Mouse (Mus musculus): Measurements from ENCODE around the gene Nsf. TPM values are rescaled to one million over a fixed set of nuclear protein-coding genes. Genes with fewer than 3 reads are reported as not detected.
"Not testable (repeated sequence)": the region's sequence is repeated elsewhere in the genome, so short reads cannot be mapped to it uniquely, and the experiment has no call there.

Gene Nsf
- polyA plus RNA-seq (2012; ENCODE audit: insufficient read depth, low replicate concordance), result 9.3 and 11.2 TPM in 2 replicates

DNA sequence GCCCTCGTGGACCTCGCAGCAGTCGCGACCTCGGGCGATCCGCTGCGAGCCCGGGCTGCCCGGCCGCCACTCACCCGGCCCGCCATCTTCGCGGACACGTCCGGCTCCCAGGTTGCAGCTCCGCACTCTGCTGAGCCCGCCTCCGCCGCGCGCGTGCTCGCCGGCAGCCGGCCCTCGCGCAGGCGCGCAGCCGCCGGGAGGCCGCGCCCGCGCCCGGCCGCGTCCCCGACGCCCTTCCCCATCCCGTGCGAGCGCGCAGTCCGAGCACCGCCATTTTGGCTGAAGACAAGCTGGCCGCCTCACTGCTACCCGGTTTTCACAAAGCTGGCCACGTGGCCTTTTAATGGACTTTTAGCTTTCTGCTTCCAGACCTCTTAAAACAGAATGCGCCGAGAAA, at the start of gene Nsf:
TSS of gene Nsf (minus strand) at position 161 of the 397 bp plus-strand sequence.
- no peaks in the 10 kb centered on the region for H3K9me3 ChIP-seq
- peaks cover 26% of the 10 kb centered on the region for H3K36me3 ChIP-seq (replicated peaks; ENCODE audit: low read length)
- no peak for TF ChIP-seq FLI1 (IDR thresholded peaks at IDR 0.05; ENCODE audit: low read length)
- no peak for TF ChIP-seq GATA1 (IDR thresholded peaks at IDR 0.05; ENCODE audit: borderline replicate concordance, low read length)
- peak within 1 kb of the TSS; percentile 94 for H3K4me3 ChIP-seq (replicated peaks)
- peaks cover 64% of the 10 kb centered on the region for H3K4me1 ChIP-seq
- no peaks in the 10 kb centered on the region for H3K27me3 ChIP-seq (replicated peaks)

DNA sequence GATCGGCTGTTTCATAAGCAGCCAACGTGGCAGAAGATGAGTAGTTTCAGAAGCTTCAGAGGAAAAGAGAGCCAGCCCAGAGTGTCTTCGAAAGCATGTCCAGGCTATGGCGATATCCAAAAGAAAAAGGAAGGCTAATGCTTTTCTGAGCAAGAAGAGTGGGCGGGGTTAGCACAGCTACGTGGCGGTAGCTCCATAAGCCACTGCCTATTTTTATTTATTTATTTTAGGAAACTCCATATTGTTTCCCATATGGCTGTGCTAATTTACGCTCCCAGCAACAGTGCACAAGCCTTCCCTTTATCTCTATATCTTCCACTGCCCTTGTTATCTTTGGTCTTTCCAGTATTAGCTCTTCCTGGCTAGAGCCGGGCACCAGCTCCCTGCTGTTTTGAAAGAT, 49.5 kb upstream of the Nsf start:
- peaks cover 32% of the 10 kb centered on the region for H3K27me3 ChIP-seq (replicated peaks)
- H3K9me3 ChIP-seq, result no peaks in the 10 kb centered on the region
- peaks cover 52% of the 10 kb centered on the region for H3K4me1 ChIP-seq
- H3K4me3 ChIP-seq (replicated peaks), result no peak overlapping the region
- H3K36me3 ChIP-seq (replicated peaks; ENCODE audit: low read length), result no peaks in the 10 kb centered on the region
- TF ChIP-seq FLI1 (IDR thresholded peaks at IDR 0.05; ENCODE audit: low read length), result no peak
- TF ChIP-seq GATA1 (IDR thresholded peaks at IDR 0.05; ENCODE audit: borderline replicate concordance, low read length), result no peak

DNA sequence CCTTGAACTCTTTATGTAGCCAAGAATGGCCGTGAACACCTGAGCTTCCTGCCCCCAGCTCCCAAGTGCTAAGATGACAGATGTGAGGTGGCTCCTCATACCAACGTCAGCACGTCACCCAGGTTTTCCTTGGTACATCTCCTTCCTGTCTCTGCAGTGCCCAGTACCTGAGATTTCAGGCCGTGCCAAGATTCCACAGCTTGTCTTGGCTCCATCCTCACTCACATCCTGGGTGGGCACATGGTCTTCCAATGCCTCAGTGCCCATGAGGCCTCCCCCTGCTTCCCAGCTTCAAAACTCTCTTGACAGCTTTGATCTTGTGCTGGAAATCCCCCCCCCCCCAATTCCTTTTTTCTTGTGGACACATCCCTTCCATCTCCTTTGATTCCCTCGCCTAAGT, 48.3 kb upstream of the Nsf start:
- TF ChIP-seq GATA1 (IDR thresholded peaks at IDR 0.05; ENCODE audit: borderline replicate concordance, low read length), result no peak
- H3K4me3 ChIP-seq (replicated peaks), result peak overlapping the region; percentile 42
- H3K36me3 ChIP-seq (replicated peaks; ENCODE audit: low read length), result no peaks in the 10 kb centered on the region
- H3K9me3 ChIP-seq, result no peaks in the 10 kb centered on the region
- H3K4me1 ChIP-seq, result peaks cover 56% of the 10 kb centered on the region
- peaks cover 27% of the 10 kb centered on the region for H3K27me3 ChIP-seq (replicated peaks)

DNA sequence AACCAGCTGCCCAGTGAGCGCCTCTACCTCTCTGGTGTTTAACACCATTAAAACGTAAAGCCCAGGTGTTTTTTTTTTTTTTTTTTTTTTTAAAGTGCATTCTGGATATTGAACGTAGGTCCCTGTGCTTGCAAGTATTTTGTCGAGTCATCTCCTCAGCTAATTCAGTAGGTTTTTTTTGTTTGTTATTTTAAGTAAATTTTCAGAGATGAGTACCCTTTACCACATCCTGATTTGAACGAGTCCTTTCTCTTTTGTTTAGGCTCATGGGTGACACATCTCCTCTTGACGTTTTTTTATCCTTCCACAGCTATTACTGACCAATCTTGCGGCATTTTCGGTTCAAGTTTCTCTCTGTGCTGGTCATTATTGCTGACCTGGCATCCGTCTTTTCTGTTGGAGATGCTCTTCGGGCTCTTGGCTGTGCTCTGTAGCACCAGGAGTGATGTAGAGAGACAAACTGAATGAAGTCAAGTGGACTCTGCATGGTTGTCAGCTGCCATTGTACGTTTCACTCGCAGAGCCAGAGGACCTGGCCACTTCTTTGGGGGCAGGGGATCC, 47.6 kb upstream of the Nsf start:
- H3K9me3 ChIP-seq, result no peaks in the 10 kb centered on the region
- peaks cover 54% of the 10 kb centered on the region for H3K4me1 ChIP-seq
- TF ChIP-seq FLI1 (IDR thresholded peaks at IDR 0.05; ENCODE audit: low read length) (no peak), GATA1 (IDR thresholded peaks at IDR 0.05; ENCODE audit: borderline replicate concordance, low read length) (no peak)
- H3K4me3 ChIP-seq (replicated peaks), result peak overlapping the region; percentile 85
- peaks cover 20% of the 10 kb centered on the region for H3K27me3 ChIP-seq (replicated peaks)
- H3K36me3 ChIP-seq (replicated peaks; ENCODE audit: low read length), result no peaks in the 10 kb centered on the region

DNA sequence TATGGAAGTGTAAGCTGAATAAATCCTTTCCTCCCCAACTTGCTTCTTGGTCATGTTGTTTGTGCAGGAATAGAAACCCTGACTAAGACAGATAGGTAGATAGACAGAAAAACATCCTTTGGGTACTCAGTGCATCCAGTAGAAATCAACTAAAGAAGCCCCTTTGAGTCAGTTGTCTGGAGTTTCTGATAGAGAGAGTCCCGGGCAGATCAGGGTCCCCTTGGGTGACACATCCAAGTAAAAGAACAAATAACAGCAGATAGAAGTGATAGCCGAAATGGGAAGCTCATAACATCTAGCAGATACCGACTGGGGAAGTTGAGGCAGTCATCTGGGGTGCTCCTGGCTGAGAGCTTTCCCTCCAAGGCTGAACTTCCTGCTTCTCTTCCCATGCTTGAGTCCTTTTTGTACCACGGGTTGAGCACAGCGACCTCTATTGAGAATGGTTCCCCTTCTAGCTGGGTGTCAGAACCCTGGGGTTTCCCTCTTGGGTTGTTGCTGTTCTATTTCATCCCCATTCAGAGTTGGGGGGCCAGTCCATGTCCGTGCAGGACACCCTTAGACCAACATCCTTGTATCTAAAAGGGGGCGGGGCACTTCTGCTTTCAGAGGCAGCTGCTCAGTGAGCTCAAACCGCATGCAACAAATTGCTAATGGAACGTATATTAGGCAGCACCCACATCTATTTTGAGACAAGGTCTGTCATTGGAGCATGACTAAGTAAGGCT, 47.0 kb upstream of the Nsf start:
- Histone ChIP-seq H3K27me3 (replicated peaks) (peaks cover 14% of the 10 kb centered on the region), H3K36me3 (replicated peaks; ENCODE audit: low read length) (no peaks in the 10 kb centered on the region), H3K9me3 (no peaks in the 10 kb centered on the region), H3K4me1 (peaks cover 53% of the 10 kb centered on the region), H3K4me3 (replicated peaks) (peak overlapping the region; percentile 85)
- TF ChIP-seq FLI1 (IDR thresholded peaks at IDR 0.05; ENCODE audit: low read length) (no peak), GATA1 (IDR thresholded peaks at IDR 0.05; ENCODE audit: borderline replicate concordance, low read length) (no peak)

DNA sequence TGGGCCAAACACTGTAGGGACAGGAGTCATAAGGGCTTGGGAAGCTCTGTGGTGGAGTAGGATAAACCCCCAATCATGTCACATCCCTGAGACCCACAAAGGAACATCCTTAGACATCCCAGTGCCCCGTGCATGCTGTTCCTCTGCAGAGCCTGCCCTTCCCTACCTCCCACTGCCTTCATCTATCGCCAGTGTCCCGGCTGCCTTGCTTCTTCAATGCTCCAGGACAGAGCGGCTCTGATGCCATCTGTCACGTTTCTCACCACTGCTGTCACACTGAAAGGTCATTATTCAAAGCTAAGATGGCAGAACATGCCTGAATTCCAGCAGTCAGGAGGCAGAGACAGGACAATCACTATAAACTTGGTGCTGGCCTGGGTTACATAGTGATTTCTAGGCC, 44.9 kb upstream of the Nsf start:
- TF ChIP-seq FLI1 (IDR thresholded peaks at IDR 0.05; ENCODE audit: low read length) (no peak), GATA1 (IDR thresholded peaks at IDR 0.05; ENCODE audit: borderline replicate concordance, low read length) (no peak)
- H3K36me3 ChIP-seq (replicated peaks; ENCODE audit: low read length), result no peaks in the 10 kb centered on the region
- peaks cover 41% of the 10 kb centered on the region for H3K4me1 ChIP-seq
- no peak overlapping the region for H3K4me3 ChIP-seq (replicated peaks)
- no peaks in the 10 kb centered on the region for H3K9me3 ChIP-seq
- H3K27me3 ChIP-seq (replicated peaks), result peaks cover 12% of the 10 kb centered on the region

DNA sequence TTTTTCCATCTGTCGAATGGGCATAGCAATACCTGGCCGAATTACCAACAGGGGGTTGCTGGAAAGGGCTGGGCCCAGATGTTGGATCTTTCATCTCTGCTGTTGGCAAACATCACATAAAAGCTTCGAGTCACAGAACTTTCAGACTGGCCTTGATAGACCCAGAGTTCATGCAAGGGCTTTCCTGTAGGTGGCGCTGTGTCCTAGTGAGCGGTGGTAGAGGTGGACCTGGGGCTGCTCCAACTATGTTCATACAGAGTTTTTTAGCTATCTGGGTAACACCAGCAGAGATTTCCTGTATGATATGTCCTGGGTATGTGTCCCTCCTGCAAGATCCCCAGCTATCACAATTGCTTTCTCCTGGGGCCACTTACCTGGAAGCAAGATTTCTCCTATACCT, 43.5 kb upstream of the Nsf start:
- TF ChIP-seq FLI1 (IDR thresholded peaks at IDR 0.05; ENCODE audit: low read length) (no peak), GATA1 (IDR thresholded peaks at IDR 0.05; ENCODE audit: borderline replicate concordance, low read length) (no peak)
- H3K9me3 ChIP-seq, result no peaks in the 10 kb centered on the region
- no peak overlapping the region for H3K4me3 ChIP-seq (replicated peaks)
- H3K36me3 ChIP-seq (replicated peaks; ENCODE audit: low read length), result peaks cover 1% of the 10 kb centered on the region
- H3K4me1 ChIP-seq, result peaks cover 36% of the 10 kb centered on the region
- peaks cover 12% of the 10 kb centered on the region for H3K27me3 ChIP-seq (replicated peaks)

DNA sequence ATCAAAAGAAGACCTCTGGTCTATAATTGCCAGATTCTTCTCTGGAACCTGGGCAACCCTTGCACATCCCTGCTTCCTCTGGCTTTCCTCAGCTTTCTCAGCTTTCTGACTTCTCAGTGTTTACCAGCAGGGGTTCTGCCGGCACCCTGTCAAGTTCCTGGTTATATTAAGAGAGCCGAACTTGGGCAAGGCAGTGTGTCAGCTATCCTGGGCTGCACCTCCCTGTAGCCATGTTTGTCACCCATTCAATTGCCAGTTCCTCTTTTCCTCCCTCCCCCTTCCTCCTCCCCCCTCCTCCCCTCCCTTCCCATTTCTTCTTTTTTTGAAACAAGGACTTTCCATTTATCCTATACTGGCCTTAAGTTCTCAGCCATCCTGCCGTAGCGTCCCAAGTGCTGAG, 38.8 kb upstream of the Nsf start:
- H3K36me3 ChIP-seq (replicated peaks; ENCODE audit: low read length), result peaks cover 32% of the 10 kb centered on the region
- H3K4me1 ChIP-seq, result peaks cover 37% of the 10 kb centered on the region
- H3K9me3 ChIP-seq, result no peaks in the 10 kb centered on the region
- TF ChIP-seq FLI1 (IDR thresholded peaks at IDR 0.05; ENCODE audit: low read length) (no peak), GATA1 (IDR thresholded peaks at IDR 0.05; ENCODE audit: borderline replicate concordance, low read length) (no peak)
- peaks cover 4% of the 10 kb centered on the region for H3K27me3 ChIP-seq (replicated peaks)
- no peak overlapping the region for H3K4me3 ChIP-seq (replicated peaks)

DNA sequence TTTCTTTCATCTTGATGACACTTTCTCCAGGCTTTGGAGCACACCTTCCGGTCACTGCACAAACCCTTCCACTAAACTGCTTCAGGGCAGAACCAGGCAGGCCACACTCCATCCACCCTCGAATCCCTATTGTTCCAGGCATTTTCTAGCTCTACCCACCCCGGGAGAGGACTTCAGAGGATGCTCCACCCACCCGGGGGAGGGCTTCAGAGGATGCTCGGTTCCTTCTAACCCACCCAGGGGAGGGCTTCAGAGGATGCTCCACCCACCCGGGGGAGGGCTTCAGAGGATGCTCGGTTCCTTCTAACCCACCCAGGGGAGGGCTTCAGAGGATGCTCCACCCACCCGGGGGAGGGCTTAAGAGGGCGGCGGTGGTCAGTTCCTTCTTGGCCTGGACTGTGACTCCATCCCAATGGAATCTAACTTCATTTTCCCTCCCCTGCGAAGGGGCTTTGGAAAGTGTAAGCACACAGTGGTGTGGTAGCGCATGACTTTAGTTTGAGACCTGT, 36.2 kb upstream of the Nsf start:
- not testable (repeated sequence) for H3K27me3 ChIP-seq (replicated peaks); H3K9me3 ChIP-seq; H3K4me3 ChIP-seq (replicated peaks)
- Histone ChIP-seq H3K4me1 (peaks cover 58% of the 10 kb centered on the region), H3K36me3 (replicated peaks; ENCODE audit: low read length) (peaks cover 54% of the 10 kb centered on the region)

DNA sequence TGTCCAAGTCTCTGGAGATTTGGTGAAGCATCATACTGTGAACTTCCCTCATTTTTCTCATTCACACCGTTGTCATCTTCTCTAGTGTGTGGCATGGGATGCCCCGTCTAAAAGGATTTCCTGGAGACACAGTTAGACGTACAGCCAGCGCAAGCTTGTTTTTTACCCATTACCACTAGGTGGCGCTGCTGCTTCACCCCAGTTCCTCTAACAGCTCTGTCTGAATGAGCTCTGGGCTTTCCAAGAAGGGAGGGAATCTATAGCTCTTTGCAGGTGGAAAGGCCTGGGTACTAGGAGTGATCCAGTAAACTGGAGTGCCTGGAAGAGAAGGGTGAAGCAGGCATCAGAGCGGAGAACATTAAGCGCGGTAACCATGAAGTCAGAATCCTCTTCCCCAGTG, 33.6 kb upstream of the Nsf start:
- no peak for TF ChIP-seq GATA1 (IDR thresholded peaks at IDR 0.05; ENCODE audit: borderline replicate concordance, low read length)
- TF ChIP-seq FLI1 (IDR thresholded peaks at IDR 0.05; ENCODE audit: low read length), result no peak
- H3K4me3 ChIP-seq (replicated peaks), result no peak overlapping the region
- H3K4me1 ChIP-seq, result peaks cover 76% of the 10 kb centered on the region
- peaks cover 79% of the 10 kb centered on the region for H3K36me3 ChIP-seq (replicated peaks; ENCODE audit: low read length)
- no peaks in the 10 kb centered on the region for H3K9me3 ChIP-seq
- no peaks in the 10 kb centered on the region for H3K27me3 ChIP-seq (replicated peaks)

Measured in megakaryocyte, embryonic 14.5 days (primary cell).